Mouse (Mus musculus) liver, embryonic 14.5 days (tissue): ENCODE measurements around the gene Cct3.

Experiments
- CTCF ChIP-seq: IDR thresholded peaks from 2 replicates; pipeline ENCODE4 v1.5.1; 2016; ENCODE audit warnings: antibody characterized with exemption, low read depth, control low read depth
- EP300 ChIP-seq: IDR thresholded peaks from 2 replicates; pipeline ENCODE4 v1.6.1; 2016; ENCODE audit warnings: antibody characterized with exemption, low read depth

GRCm38 (mm10) chr3:88247666-88248065 is 49.2 kb upstream of the Cct3 start:
- TF ChIP-seq CTCF: no peak
- no peak for TF ChIP-seq EP300
